Mouse (Mus musculus) stomach, embryonic 14.5 days (tissue): ENCODE results near the gene Rnf38. TPM values are rescaled to one million over a fixed set of nuclear protein-coding genes. Genes with fewer than 3 reads are reported as not detected.

Source experiments
- ATAC-seq: fragments of 200-750 bp; cut with Nextera tagmentation; 2 replicates; pipeline ENCODE4 v1.8.0; 2017; ENCODE audit warnings: low read depth, moderate TSS enrichment; ENCODE audit not compliant: insufficient number of reproducible peaks, insufficient read depth, low FRiP score
- H3K27ac ChIP-seq: fragments of 300-500 bp; sonication (generic); 2 replicates; pipeline ENCODE4 v1.5.1; 2014; ENCODE audit warnings: mild to moderate bottlenecking, low read length, moderate library complexity, mixed read lengths
- H3K27me3 ChIP-seq: fragments of 300-500 bp; sonication (generic); 2 replicates; pipeline ENCODE4 v1.6.1; 2014; ENCODE audit warnings: low read length, control low read depth, mixed read lengths; ENCODE audit not compliant: control insufficient read depth, insufficient read depth
- H3K36me3 ChIP-seq: fragments of 300-500 bp; sonication (generic); 2 replicates; pipeline ENCODE4 v1.6.1; 2014; ENCODE audit warnings: mild to moderate bottlenecking, control low read depth, low read length, moderate library complexity, mixed read lengths; ENCODE audit not compliant: control insufficient read depth, insufficient read depth
- H3K4me1 ChIP-seq: fragments of 300-500 bp; sonication (generic); 2 replicates; pipeline ENCODE4 v1.6.1; 2014; ENCODE audit warnings: low read length, control low read depth, mixed read lengths; ENCODE audit not compliant: control insufficient read depth, insufficient read depth
- H3K4me2 ChIP-seq: fragments of 300-500 bp; sonication (generic); replicated peaks from 2 replicates; pipeline ENCODE4 v1.6.1; 2014; ENCODE audit warnings: low read depth, low read length, control low read depth
- H3K4me3 ChIP-seq: fragments of 300-500 bp; sonication (generic); 2 replicates; pipeline ENCODE4 v1.5.1; 2014; ENCODE audit warnings: low read depth, low read length, control low read depth
- H3K9ac ChIP-seq: fragments of 300-500 bp; sonication (generic); replicated peaks from 2 replicates; pipeline ENCODE4 v1.6.1; 2014; ENCODE audit warnings: low read depth, mild to moderate bottlenecking, control low read depth, low read length, moderate library complexity, mixed read lengths
- H3K9me3 ChIP-seq: fragments of 300-500 bp; sonication (generic); 2 replicates; pipeline ENCODE4 v1.6.1; 2016; ENCODE audit warnings: low read depth, low read length, control low read depth; ENCODE audit not compliant: control insufficient read depth
- WGBS: fragments of 180-500 bp; shearing (Covaris S2); extraction: QIAGEN DNeasy Blood & Tissue Kit; methylation state at CpG from one replicate; pipeline ENCODE4 v1.1.7; 2014; 5-methylcytosine and 5-hydroxymethylcytosine counted together
- polyA plus RNA-seq: library from polyadenylated mRNA; unstranded; fragments of >200 nt; fragmentation: Nextera tagmentation; extraction: Ambion mirVana; gene quantifications from 2 replicates; pipeline ENCODE4 v1.2.1, GENCODE M21; 2014

The Rnf38 gene
- 37.0 and 40.4 TPM in 2 replicates for polyA plus RNA-seq

DNA sequence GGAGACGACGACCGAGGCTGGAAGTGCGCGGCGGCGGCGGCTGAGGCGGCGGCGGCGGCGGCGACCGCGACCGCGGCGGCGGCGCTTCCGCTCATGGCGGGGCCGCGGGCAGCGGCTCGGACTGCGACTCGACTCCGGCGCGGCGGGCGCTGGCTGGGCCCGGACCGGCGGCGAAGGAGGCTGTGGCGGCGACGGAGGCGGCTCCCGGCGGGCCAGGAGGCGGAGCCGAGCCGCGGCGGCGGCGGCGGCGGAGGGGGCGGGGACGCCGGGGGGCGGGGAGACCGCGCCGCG lies at the start of gene Rnf38:
TSS of gene Rnf38 (minus strand) at position 77 of the 291 bp plus-strand sequence.
- Histone ChIP-seq H3K27me3 (no peaks in the 10 kb centered on the region), H3K27ac (peak within 1 kb of the TSS; percentile 95), H3K4me3 (peak within 1 kb of the TSS; percentile 81), H3K4me1 (peaks cover 8% of the 10 kb centered on the region), H3K9ac (peak within 1 kb of the TSS; percentile 78), H3K4me2 (peak within 1 kb of the TSS; percentile 73), H3K9me3 (no peaks in the 10 kb centered on the region), H3K36me3 (no peaks in the 10 kb centered on the region)
- no peak for ATAC-seq
- WGBS = 0% methylated on average over 25 of the region's 61 CpGs

DNA sequence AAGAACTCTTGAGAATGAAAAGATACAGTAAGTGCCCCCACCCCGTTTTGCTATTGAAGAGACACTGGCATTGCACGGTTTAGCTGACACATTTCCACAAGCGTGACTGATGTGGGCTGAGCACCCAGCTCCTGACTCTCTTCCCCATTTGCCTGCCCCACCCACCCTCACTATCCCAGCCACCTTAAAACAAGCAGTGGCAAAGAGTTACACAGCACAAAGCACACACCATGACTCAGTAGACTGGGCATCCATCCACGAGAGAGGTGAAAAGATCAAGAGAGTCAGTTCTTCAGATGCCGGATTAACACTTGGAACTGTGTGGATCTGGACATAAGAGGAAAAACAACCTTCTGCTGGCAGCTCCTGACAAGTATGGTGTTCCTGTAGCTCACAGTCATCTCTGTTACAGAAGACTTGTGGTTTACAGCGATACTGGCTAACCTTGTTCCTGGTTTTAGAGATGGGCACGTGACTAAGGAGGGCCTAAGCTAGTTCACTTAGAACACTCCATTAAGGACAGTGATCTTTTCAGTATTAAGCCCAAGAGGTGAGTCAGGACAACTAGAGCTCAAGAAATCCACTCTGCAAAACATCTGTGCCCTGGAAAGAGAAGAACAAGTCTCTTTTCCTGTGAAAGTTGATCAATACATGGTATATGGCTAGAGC lies 48.1 kb upstream of the Rnf38 start:
- Histone ChIP-seq H3K36me3 (no peaks in the 10 kb centered on the region), H3K27ac (no peak overlapping the region), H3K9me3 (no peaks in the 10 kb centered on the region), H3K4me2 (no peak overlapping the region), H3K27me3 (no peaks in the 10 kb centered on the region), H3K4me1 (no peaks in the 10 kb centered on the region), H3K9ac (no peak overlapping the region), H3K4me3 (no peak overlapping the region)
- no peak for ATAC-seq
- WGBS = 74% methylated on average over 7 of the region's 7 CpGs

DNA sequence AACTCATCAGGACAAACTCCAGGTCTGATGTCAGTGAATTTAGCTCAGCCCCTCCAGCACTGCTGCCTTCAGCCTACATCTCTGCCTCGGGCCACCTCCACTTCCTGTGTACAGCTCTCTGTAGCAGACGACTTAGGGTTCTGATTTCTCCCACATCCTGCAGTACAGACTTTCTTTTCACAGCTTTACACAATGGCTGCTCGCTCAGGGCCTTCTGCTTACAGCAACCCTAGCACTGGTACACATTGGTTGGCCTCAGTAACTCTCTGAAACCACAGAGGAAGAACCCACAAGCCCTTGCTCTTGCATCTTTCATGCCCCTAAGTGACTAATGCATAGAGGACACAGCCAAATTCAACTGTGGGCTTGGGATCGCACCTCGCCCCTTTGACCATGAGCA lies 37.5 kb upstream of the Rnf38 start:
- Histone ChIP-seq H3K27ac (no peak overlapping the region), H3K27me3 (no peaks in the 10 kb centered on the region), H3K4me1 (no peaks in the 10 kb centered on the region), H3K4me2 (no peak overlapping the region), H3K9ac (no peak overlapping the region), H3K9me3 (no peaks in the 10 kb centered on the region), H3K36me3 (no peaks in the 10 kb centered on the region), H3K4me3 (no peak overlapping the region)
- no peak for ATAC-seq
- WGBS = 63% methylated on average over 5 of the region's 5 CpGs

DNA sequence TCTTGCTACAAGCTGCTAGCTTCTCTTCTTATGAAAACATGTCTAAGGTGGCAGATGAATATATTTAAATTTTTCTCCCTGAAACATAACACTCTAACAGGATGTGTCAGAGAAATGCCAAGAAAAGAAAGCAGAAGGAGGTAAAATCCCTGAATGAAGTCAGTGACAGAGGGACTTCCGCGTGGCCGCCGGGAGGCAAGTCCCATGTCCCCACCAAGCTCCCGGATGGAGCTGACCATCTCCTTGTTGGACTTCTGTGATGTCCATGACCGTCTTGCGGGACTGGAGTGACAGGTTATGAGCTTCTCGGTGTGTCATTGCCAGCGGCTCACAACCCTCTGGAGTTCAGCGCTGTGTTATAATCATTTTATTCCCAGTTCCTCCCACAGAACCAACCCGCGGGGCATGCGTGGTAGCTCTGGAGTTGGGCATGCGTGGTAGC lies 35.8 kb upstream of the Rnf38 start:
- no peak for ATAC-seq
- no peaks in the 10 kb centered on the region for H3K27me3 ChIP-seq
- no peaks in the 10 kb centered on the region for H3K36me3 ChIP-seq
- WGBS = 95% methylated on average over 14 of the region's 14 CpGs
- no peaks in the 10 kb centered on the region for H3K4me1 ChIP-seq
- no peak overlapping the region for H3K4me2 ChIP-seq
- no peak overlapping the region for H3K4me3 ChIP-seq
- H3K27ac ChIP-seq = no peak overlapping the region
- no peaks in the 10 kb centered on the region for H3K9me3 ChIP-seq
- H3K9ac ChIP-seq = no peak overlapping the region

DNA sequence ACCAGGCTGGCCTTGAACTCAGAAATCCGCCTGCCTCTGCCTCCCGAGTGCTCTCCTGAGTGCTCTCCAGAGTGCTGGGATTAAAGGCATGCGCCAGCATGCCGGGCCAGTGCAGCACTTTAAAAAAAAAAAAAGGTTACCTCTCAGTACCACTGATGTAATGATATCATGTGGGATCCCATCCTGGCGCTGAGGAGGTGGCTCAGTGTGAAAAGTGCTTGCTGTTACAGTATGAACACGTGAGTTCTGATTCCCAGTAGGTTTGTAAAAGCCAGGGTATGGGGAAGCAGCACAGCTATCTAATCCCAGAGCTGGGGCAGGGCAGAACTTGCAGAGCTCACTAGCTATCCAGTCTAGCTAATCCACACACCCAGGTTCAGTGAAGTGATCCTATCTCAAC lies 33.8 kb upstream of the Rnf38 start:
- no peak overlapping the region for H3K9ac ChIP-seq
- no peaks in the 10 kb centered on the region for H3K36me3 ChIP-seq
- no peak for ATAC-seq
- 83% methylated on average over 6 of the region's 6 CpGs for WGBS
- H3K27ac ChIP-seq = no peak overlapping the region
- H3K9me3 ChIP-seq = no peaks in the 10 kb centered on the region
- H3K4me3 ChIP-seq = no peak overlapping the region
- H3K4me2 ChIP-seq = no peak overlapping the region
- no peaks in the 10 kb centered on the region for H3K4me1 ChIP-seq
- no peaks in the 10 kb centered on the region for H3K27me3 ChIP-seq

DNA sequence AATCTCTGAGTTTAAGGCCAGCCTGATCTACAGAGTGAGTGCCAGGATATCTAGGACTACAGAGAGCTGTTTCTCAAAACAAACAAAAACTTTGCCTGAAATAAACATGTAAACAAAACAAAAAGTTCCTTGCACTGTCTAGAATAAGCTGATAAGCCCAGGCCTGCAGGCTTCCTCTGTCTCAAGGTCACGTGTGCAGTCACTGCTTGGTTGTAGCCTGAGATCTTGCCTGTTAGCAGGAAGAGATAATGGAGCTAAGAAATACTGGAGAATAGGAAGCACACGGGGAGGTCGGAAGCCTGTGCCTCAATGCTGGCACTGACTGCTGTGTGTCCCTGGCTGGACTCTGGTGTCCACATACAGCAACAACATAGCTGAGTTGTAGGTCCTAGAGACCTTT lies 31.9 kb upstream of the Rnf38 start:
- Histone ChIP-seq H3K4me2 (no peak overlapping the region), H3K4me1 (no peaks in the 10 kb centered on the region), H3K9ac (no peak overlapping the region), H3K36me3 (no peaks in the 10 kb centered on the region), H3K27me3 (no peaks in the 10 kb centered on the region), H3K4me3 (no peak overlapping the region), H3K9me3 (no peaks in the 10 kb centered on the region), H3K27ac (no peak overlapping the region)
- 79% methylated on average over 3 of the region's 3 CpGs for WGBS
- ATAC-seq = no peak

DNA sequence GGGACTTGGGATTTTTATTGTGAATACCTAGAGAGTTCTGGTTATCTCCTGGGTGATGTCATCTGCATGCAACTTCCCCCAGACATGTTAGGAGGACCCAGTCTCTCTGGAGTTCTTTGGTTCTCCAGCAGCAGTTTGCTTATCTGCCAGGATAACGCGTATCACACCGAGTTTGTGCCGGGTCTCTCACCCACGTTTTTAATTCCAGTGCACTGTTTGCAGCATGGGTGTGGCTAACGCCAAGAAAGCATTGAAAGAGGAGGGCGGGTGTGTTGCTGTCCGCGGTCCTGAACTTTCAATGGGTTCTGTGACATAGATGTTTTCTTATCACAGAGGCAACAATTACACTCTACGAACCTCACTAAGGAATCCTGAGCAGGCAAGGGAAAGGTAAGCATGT lies 26.7 kb upstream of the Rnf38 start:
- Histone ChIP-seq H3K4me1 (no peaks in the 10 kb centered on the region), H3K4me3 (no peak overlapping the region), H3K36me3 (no peaks in the 10 kb centered on the region), H3K4me2 (no peak overlapping the region), H3K9ac (no peak overlapping the region), H3K27me3 (no peaks in the 10 kb centered on the region), H3K9me3 (no peaks in the 10 kb centered on the region), H3K27ac (no peak overlapping the region)
- no peak for ATAC-seq
- 3% methylated on average over 10 of the region's 10 CpGs for WGBS

DNA sequence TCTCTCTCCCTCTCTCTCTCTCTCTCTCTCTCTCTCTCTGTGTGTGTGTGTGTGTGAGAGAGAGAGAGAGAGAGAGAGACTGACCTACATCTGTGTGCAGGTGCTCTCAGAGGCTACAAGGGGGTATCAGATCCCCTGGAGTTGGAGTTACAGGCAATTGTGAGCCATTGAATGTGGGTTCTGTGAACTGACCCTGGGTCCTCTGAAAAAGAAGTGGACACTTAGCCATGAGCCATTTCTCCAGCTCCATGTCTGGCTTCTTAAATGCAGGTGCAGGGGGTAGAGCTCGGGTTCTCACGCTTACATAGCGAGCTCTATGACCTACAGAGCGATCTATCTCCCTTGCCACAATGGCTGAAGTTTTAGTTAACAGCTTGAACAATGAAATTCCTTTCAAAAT lies 25.5 kb upstream of the Rnf38 start:
- no peaks in the 10 kb centered on the region for H3K4me1 ChIP-seq
- no peak overlapping the region for H3K4me3 ChIP-seq
- ATAC-seq = no peak
- no peak overlapping the region for H3K4me2 ChIP-seq
- H3K9ac ChIP-seq = no peak overlapping the region
- no peaks in the 10 kb centered on the region for H3K27me3 ChIP-seq
- H3K9me3 ChIP-seq = no peaks in the 10 kb centered on the region
- WGBS = 63% methylated on average over 4 of the region's 4 CpGs
- H3K27ac ChIP-seq = no peak overlapping the region
- no peaks in the 10 kb centered on the region for H3K36me3 ChIP-seq

DNA sequence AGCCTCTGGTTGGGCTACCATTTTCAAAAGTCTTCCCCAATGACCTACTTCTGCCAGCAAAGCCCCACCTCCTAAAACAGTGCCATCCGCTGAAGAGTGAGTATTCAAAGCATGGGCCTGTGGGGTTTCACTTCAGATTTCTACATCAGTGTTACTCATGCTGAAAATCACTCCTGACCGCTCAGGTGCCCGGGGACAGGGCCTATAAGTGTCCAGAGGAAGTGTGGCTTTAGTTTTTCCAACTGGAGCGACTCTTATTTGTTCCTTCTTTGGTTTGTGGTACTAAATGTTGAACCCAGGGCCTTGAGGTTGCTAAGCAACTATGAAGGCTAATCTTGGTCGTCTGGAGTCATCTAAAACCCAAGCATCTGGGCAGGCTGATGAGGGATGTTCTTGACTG lies 21.0 kb upstream of the Rnf38 start:
- Histone ChIP-seq H3K4me3 (no peak overlapping the region), H3K4me2 (no peak overlapping the region), H3K36me3 (no peaks in the 10 kb centered on the region), H3K9ac (no peak overlapping the region), H3K4me1 (no peaks in the 10 kb centered on the region), H3K27me3 (no peaks in the 10 kb centered on the region), H3K27ac (no peak overlapping the region), H3K9me3 (no peaks in the 10 kb centered on the region)
- WGBS = 71% methylated on average over 5 of the region's 5 CpGs
- no peak for ATAC-seq
